ENCODE assay signal across 8 mouse cellular contexts in genomic region chr9:64016648-64017400, GRCm38 (mm10). TPM values are rescaled to one million over a fixed set of nuclear protein-coding genes. Genes with fewer than 3 reads are reported as not detected.
DNase-seq lines count a peak whose midpoint lies in the region; ATAC-seq and TF ChIP-seq lines count a peak whose summit lies in the region.

No protein-coding gene starts in this region.

- peak; percentile 43; the same call in 1 of the 2 replicates for ATAC-seq in common myeloid progenitor, adult 5-6 weeks (replicated peaks; ENCODE audit: low read depth, poor library complexity, severe bottlenecking)

- H3K4me1 ChIP-seq in lung, adult 2 months (ENCODE audit: control insufficient read depth, insufficient read depth, low read length), result peaks cover 5% of the 10 kb centered on the region; the same call in 1 of the 2 replicates

- DNase-seq in R1 (ENCODE audit: low read depth, low spot score), result peak; percentile 71
- DNase-seq in heart, adult 18-20 months, result peak; percentile 65 to 72
- DNase-seq in kidney, adult 11 months, result peak; percentile 48
- DNase-seq in lung, adult 2 months, result peak; percentile 62
- peak; percentile 76 for DNase-seq in ovary, postnatal 36 days (ENCODE audit: low spot score)
- no peak for DNase-seq in spleen, adult 18-20 months
- DNase-seq in frontal cortex, postnatal 10 days (ENCODE audit: low spot score in 2 of 2), result no peak

- WGBS in lung, adult 2 months, result 4% methylated on average over 25 of the region's 25 CpGs

- TF ChIP-seq CTCF in lung, adult 2 months (IDR thresholded peaks at IDR 0.05; ENCODE audit: insufficient read depth, low read length), result no peak

- no peak for TF ChIP-seq POLR2A in lung, adult 2 months (IDR thresholded peaks at IDR 0.05; ENCODE audit: borderline replicate concordance, extremely low read depth, low read depth, low read length)

- peak overlapping the region; percentile 60 for H3K4me3 ChIP-seq in lung, adult 2 months (replicated peaks; ENCODE audit: extremely low read depth, low read depth, low read length)

RNA-seq across cellular contexts. Expression of gene Smad6, which starts 5.0 kb away (rescaled TPM):
- total RNA-seq in common myeloid progenitor, adult 5-6 weeks (2017), result 0.69 and 1.2 TPM in 2 replicates
- total RNA-seq in heart, adult 18-20 months (2021), result 10 to 100 TPM in 1 of 2 experiments, 1 to 10 TPM in 1; 9.0 to 11.3 TPM
- polyA plus RNA-seq in lung, adult 2 months (2012; rRNA removed), result 260 and 369 TPM in 2 replicates

Comparison
In these comparisons a context has a peak if more than half of its experiments do, and no peak if none do; other contexts are left out.
1. DNase-seq: peak in R1 (single experiment), heart, adult 18-20 months (2 of 2), kidney, adult 11 months (single experiment), lung, adult 2 months (single experiment) and ovary, postnatal 36 days (single experiment); none in spleen, adult 18-20 months (0 of 2) and frontal cortex, postnatal 10 days (0 of 2).